Mouse (Mus musculus): Measurements from ENCODE around the gene Stx1a. TPM values are rescaled to one million over a fixed set of nuclear protein-coding genes. Genes with fewer than 3 reads are reported as not detected.

Stx1a gene
- 11.9 and 13.4 TPM in 2 replicates for polyA plus RNA-seq (2015; fragmentation: Nextera tagmentation; extraction: Ambion mirVana)

DNA sequence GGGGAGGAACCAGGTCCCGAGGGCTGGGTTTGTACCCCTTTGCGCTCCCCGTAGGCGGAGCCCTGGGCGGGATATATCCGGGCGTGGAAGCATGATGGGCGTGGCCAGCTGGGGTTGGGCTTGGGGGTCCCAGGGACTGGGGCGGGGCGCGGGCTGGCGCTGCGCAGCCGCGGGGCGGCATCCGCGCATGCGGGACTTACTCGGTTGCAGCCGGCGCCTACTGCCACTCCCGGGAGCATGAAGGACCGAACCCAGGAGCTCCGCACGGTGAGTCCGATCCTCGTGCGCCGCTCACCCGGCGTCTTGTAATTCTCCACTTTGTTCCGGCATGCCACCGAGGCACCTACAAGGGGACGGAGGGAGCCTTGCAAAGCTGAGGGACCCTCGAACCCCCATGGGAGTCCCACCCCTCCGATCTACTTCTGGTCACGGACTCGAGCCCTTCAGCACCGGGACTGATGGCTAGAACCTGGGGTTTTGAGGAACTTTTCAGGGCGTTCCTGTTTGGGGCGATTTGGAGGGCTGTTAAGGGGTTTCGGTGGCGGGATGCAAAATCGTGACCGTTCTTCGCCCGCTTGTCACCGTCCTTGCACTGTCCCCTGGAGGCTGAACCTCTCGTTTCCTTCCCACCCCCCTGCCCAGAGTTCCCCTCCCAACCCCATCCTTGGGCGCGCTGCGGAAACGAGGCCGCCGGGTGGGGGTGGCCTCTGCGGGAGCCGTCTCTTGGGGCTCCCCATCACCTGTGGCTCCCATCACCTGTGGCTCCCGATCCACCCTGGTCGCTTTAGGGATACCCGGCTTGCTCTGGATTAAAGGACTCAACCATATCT is at the start of gene Stx1a:
TSS of gene Stx1a (plus strand) at position 139 of the 830 bp plus-strand sequence.
- Histone ChIP-seq H3K9me3 (ENCODE audit: control insufficient read depth, low read length) (no peaks in the 10 kb centered on the region), H3K36me3 (ENCODE audit: control insufficient read depth, insufficient read depth, low read length) (no peaks in the 10 kb centered on the region), H3K4me3 (ENCODE audit: low read length) (peak within 1 kb of the TSS; percentile 72), H3K9ac (ENCODE audit: low read depth, low read length) (peak within 1 kb of the TSS; percentile 78), H3K4me1 (ENCODE audit: control insufficient read depth, insufficient read depth, low read length) (peaks cover 28% of the 10 kb centered on the region), H3K27me3 (replicated peaks; ENCODE audit: control insufficient read depth, insufficient read depth, low read length) (no peaks in the 10 kb centered on the region), H3K27ac (ENCODE audit: low read length) (peak within 1 kb of the TSS; percentile 33; the same call in 1 of the 2 replicates), H3K4me2 (ENCODE audit: low read depth, low read length) (peak within 1 kb of the TSS; percentile 95)
- WGBS: under 1% methylated on average over 61 of the region's 61 CpGs
- ATAC-seq: peak; percentile 91

DNA sequence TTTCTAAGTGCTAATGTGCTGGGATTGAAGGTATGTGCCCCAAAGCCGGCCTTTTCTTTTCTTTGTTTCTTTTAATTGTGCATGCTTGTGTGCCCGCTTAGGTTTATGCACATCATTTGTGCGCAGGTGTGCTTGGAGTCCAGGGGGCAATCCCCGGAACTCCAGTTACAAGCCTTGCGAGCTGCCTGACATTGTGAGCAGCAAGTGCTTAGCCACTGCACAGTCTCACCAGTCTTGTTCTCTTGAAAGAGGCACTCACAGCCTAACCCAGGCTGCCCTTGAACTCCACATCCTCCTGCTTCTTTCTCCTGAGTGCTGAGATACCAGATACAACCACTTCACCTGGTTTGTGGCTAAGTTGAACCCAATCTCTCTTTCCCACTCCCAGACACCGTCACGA is 49.8 kb upstream of the Stx1a start:
- peaks cover 4% of the 10 kb centered on the region; the same call in 1 of the 2 replicates for H3K4me1 ChIP-seq (ENCODE audit: control insufficient read depth, insufficient read depth, low read length)
- no peak overlapping the region for H3K4me2 ChIP-seq (ENCODE audit: low read depth, low read length)
- no peak for ATAC-seq
- no peaks in the 10 kb centered on the region for H3K36me3 ChIP-seq (ENCODE audit: control insufficient read depth, insufficient read depth, low read length)
- H3K27me3 ChIP-seq (replicated peaks; ENCODE audit: control insufficient read depth, insufficient read depth, low read length): no peaks in the 10 kb centered on the region
- no peak overlapping the region for H3K4me3 ChIP-seq (ENCODE audit: low read length)
- no peaks in the 10 kb centered on the region for H3K9me3 ChIP-seq (ENCODE audit: control insufficient read depth, low read length)
- H3K27ac ChIP-seq (ENCODE audit: low read length): no peak overlapping the region; the same call in 1 of the 2 replicates
- WGBS: 76% methylated on average over 7 of the region's 7 CpGs
- H3K9ac ChIP-seq (ENCODE audit: low read depth, low read length): no peak overlapping the region

DNA sequence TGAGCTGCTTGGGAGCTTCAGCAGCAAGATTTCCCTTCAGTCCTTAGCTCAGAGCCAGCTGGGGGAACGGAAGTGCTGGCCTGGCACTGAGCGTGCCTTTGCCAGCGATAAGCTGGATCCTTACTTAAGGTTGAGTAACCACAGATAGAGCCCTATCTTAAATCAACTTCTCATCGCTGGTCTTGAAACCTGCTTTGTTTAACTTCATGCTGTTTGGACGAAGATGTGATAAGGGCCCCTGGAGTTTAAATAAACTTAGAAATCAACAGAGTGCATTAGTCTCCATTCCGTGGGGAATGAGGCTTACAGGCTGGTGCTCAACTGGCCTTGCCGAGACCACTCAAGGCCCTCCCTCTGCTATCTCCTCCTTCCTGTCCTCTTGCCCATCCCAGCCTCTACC is 49.0 kb upstream of the Stx1a start:
- WGBS: 19% methylated on average over 7 of the region's 7 CpGs
- Histone ChIP-seq H3K27me3 (replicated peaks; ENCODE audit: control insufficient read depth, insufficient read depth, low read length) (no peaks in the 10 kb centered on the region), H3K4me3 (ENCODE audit: low read length) (no peak overlapping the region), H3K36me3 (ENCODE audit: control insufficient read depth, insufficient read depth, low read length) (no peaks in the 10 kb centered on the region), H3K27ac (ENCODE audit: low read length) (peak overlapping the region; percentile 55), H3K9ac (ENCODE audit: low read depth, low read length) (no peak overlapping the region), H3K9me3 (ENCODE audit: control insufficient read depth, low read length) (no peaks in the 10 kb centered on the region), H3K4me1 (ENCODE audit: control insufficient read depth, insufficient read depth, low read length) (peaks cover 4% of the 10 kb centered on the region; the same call in 1 of the 2 replicates), H3K4me2 (ENCODE audit: low read depth, low read length) (no peak overlapping the region)
- ATAC-seq: peak; percentile 68

DNA sequence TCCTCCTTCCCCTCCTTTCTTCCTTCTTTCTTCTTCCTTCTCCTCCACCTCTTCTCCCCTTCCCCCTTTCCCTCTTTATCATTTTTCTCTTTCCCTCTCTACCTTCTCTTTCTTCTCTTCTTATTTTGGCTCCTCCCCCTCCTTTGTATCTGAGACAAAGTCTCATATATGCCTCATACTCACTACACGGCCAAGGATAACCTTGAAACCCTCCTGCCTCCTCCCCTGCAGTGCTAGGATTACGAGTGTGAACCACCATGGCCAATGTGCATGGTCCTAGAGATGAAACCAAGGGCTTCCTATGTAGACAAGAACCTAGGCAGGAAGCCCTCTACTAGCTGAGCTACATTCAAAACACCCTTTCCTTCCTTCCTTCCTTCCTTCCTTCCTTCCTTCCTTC is 48.4 kb upstream of the Stx1a start:
- Histone ChIP-seq H3K27me3 (replicated peaks; ENCODE audit: control insufficient read depth, insufficient read depth, low read length) (no peaks in the 10 kb centered on the region), H3K4me1 (ENCODE audit: control insufficient read depth, insufficient read depth, low read length) (peaks cover 4% of the 10 kb centered on the region; the same call in 1 of the 2 replicates), H3K9me3 (ENCODE audit: control insufficient read depth, low read length) (no peaks in the 10 kb centered on the region), H3K4me2 (ENCODE audit: low read depth, low read length) (no peak overlapping the region), H3K9ac (ENCODE audit: low read depth, low read length) (no peak overlapping the region), H3K36me3 (ENCODE audit: control insufficient read depth, insufficient read depth, low read length) (no peaks in the 10 kb centered on the region), H3K4me3 (ENCODE audit: low read length) (no peak overlapping the region), H3K27ac (ENCODE audit: low read length) (no peak overlapping the region)
- WGBS: 49% methylated on average over 2 of the region's 2 CpGs
- ATAC-seq: no peak

DNA sequence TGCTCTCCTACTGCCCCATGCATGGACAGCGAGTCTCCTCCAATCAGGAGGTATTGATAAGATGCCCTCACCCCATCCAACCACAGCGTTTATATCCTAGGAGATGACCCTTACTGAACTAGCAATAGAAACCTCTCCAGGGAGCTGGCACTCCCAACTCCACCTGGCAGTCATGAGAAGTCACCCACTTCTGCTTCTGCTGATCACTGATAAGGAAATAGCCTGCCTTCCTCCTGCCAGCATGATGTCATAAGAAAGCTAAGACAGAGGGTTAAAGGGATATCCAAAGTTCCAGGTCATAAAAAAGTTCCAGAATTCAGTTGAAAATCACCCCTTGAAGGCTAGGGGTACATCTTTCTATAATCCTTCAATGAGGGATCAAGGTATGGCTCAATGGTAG is 47.1 kb upstream of the Stx1a start:
- peak; percentile 19; the same call in 1 of the 2 replicates for ATAC-seq
- 81% methylated on average over 2 of the region's 2 CpGs for WGBS
- Histone ChIP-seq H3K4me2 (ENCODE audit: low read depth, low read length) (no peak overlapping the region), H3K4me3 (ENCODE audit: low read length) (no peak overlapping the region), H3K9me3 (ENCODE audit: control insufficient read depth, low read length) (no peaks in the 10 kb centered on the region), H3K27me3 (replicated peaks; ENCODE audit: control insufficient read depth, insufficient read depth, low read length) (no peaks in the 10 kb centered on the region), H3K27ac (ENCODE audit: low read length) (no peak overlapping the region), H3K36me3 (ENCODE audit: control insufficient read depth, insufficient read depth, low read length) (no peaks in the 10 kb centered on the region), H3K9ac (ENCODE audit: low read depth, low read length) (no peak overlapping the region), H3K4me1 (ENCODE audit: control insufficient read depth, insufficient read depth, low read length) (peaks cover 6% of the 10 kb centered on the region)

DNA sequence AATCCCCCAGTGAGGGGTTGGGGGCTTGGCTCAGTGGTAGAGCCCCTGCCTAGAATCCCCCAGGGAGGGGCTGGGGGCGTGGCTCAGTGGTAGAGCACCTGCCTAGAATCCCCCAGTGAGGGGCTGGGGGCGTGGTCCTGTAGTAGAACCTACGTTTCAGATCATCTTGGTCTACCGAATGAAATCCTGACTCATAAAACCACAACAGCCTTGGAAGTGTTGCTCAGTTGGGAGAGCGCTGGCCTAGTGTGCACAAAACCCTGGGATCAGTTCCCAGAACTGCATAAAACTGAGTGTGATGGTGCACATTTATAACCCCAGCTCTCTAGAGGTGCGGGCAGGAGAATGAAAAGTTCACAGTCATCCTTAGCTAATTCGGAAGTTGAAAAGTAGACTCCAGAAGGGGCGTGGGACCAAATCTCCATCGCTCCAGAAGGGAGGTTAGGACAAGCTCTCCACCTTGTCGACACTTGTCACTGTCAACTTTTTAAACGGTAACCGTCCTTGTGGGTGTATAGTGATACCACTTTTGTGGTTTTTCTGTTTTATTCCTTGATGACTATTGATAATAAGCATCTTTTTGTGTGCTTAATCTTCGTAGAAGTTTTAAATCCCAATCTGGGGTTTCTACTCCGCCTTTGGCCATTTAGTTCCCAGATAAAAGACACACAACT is 46.6 kb upstream of the Stx1a start:
- peaks cover 8% of the 10 kb centered on the region for H3K4me1 ChIP-seq (ENCODE audit: control insufficient read depth, insufficient read depth, low read length)
- no peaks in the 10 kb centered on the region for H3K27me3 ChIP-seq (replicated peaks; ENCODE audit: control insufficient read depth, insufficient read depth, low read length)
- WGBS: 85% methylated on average over 14 of the region's 14 CpGs
- no peaks in the 10 kb centered on the region for H3K9me3 ChIP-seq (ENCODE audit: control insufficient read depth, low read length)
- no peaks in the 10 kb centered on the region for H3K36me3 ChIP-seq (ENCODE audit: control insufficient read depth, insufficient read depth, low read length)
- no peak overlapping the region for H3K27ac ChIP-seq (ENCODE audit: low read length)
- H3K4me2 ChIP-seq (ENCODE audit: low read depth, low read length): no peak overlapping the region
- no peak overlapping the region for H3K9ac ChIP-seq (ENCODE audit: low read depth, low read length)
- H3K4me3 ChIP-seq (ENCODE audit: low read length): no peak overlapping the region
- ATAC-seq: no peak

DNA sequence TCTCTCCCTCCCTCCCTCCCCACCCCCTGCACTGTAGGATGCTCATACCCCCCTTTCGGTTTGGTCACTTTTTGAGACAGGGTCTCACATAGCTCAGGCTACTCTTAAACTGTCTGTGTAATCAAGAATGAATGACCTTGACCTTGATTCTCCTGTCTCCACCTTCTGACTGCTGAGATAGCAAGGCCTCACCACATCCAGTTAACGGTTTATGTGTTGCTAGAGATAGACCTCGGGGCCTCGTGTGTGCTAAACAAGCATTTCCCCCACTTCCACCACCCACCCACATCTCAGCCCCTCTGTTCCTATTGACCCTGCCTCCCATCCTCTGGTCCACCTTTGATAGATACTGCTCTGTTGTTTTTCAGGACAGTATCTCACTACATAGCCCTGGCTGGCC is 45.4 kb upstream of the Stx1a start:
- Histone ChIP-seq H3K9ac (ENCODE audit: low read depth, low read length) (no peak overlapping the region), H3K4me1 (ENCODE audit: control insufficient read depth, insufficient read depth, low read length) (peaks cover 8% of the 10 kb centered on the region), H3K4me3 (ENCODE audit: low read length) (no peak overlapping the region), H3K36me3 (ENCODE audit: control insufficient read depth, insufficient read depth, low read length) (no peaks in the 10 kb centered on the region), H3K27ac (ENCODE audit: low read length) (no peak overlapping the region), H3K27me3 (replicated peaks; ENCODE audit: control insufficient read depth, insufficient read depth, low read length) (no peaks in the 10 kb centered on the region), H3K4me2 (ENCODE audit: low read depth, low read length) (no peak overlapping the region), H3K9me3 (ENCODE audit: control insufficient read depth, low read length) (no peaks in the 10 kb centered on the region)
- WGBS: 82% methylated on average over 4 of the region's 4 CpGs
- ATAC-seq: no peak

DNA sequence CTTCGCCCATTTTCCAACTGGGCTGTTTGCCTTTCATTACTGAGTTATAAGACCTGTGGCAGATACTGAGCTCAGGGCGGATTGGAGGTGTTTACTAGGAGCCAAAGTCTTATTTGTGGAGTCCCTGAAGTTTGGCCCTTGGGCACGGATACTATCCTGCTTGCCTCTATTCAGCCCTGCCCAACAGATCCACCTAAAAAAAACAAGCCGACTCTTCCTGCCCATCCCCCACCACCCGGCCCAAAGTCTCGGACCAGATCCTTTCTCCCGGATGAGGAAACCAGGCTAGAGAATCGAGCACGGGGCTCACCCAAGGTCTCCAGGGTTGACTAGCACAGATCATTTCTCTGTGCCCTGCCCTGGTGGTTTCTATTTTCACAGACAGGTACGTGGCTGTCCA is 42.1 kb upstream of the Stx1a start:
- Histone ChIP-seq H3K4me2 (ENCODE audit: low read depth, low read length) (peak overlapping the region; percentile 25; the same call in 1 of the 2 replicates), H3K36me3 (ENCODE audit: control insufficient read depth, insufficient read depth, low read length) (no peaks in the 10 kb centered on the region), H3K4me3 (ENCODE audit: low read length) (0 out of 2 replicates have a peak overlapping the region, but pooled peaks have one; percentile 8), H3K9ac (ENCODE audit: low read depth, low read length) (no peak overlapping the region; the same call in 1 of the 2 replicates), H3K27me3 (replicated peaks; ENCODE audit: control insufficient read depth, insufficient read depth, low read length) (peaks cover 4% of the 10 kb centered on the region), H3K27ac (ENCODE audit: low read length) (peak overlapping the region; percentile 53), H3K9me3 (ENCODE audit: control insufficient read depth, low read length) (no peaks in the 10 kb centered on the region), H3K4me1 (ENCODE audit: control insufficient read depth, insufficient read depth, low read length) (peaks cover 23% of the 10 kb centered on the region)
- no peak for ATAC-seq
- 45% methylated on average over 10 of the region's 10 CpGs for WGBS

DNA sequence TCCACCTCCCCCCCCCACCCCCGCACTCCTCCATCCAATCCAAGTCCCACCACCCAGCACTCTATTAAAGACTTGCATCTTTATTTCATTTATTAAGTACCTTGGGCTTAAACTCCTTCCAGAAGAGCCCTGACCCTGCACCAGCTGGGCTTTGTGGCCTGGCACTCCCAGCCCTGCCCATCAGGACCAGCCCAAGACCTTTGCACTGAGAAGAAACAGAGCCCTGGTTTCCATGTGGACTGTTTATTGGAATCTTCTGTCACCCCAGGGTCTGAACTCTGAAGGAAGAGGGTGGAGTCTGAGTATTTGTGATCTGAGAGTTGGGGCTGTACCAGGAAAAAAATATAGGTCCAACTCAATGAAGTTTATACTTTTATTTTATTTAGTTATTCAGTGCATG is 40.2 kb upstream of the Stx1a start:
- Histone ChIP-seq H3K4me1 (ENCODE audit: control insufficient read depth, insufficient read depth, low read length) (peaks cover 26% of the 10 kb centered on the region), H3K9ac (ENCODE audit: low read depth, low read length) (no peak overlapping the region), H3K27ac (ENCODE audit: low read length) (peak overlapping the region; percentile 62; the same call in 1 of the 2 replicates), H3K4me3 (ENCODE audit: low read length) (no peak overlapping the region), H3K27me3 (replicated peaks; ENCODE audit: control insufficient read depth, insufficient read depth, low read length) (peaks cover 14% of the 10 kb centered on the region), H3K36me3 (ENCODE audit: control insufficient read depth, insufficient read depth, low read length) (no peaks in the 10 kb centered on the region), H3K4me2 (ENCODE audit: low read depth, low read length) (no peak overlapping the region), H3K9me3 (ENCODE audit: control insufficient read depth, low read length) (no peaks in the 10 kb centered on the region)
- ATAC-seq: no peak
- WGBS: 92% methylated on average over 1 of the region's 1 CpGs
